Mouse (Mus musculus) megakaryocyte progenitor cell, adult 5-6 weeks (primary cell): ENCODE data around the gene Olfr1341. TPM values are rescaled to one million over a fixed set of nuclear protein-coding genes. Genes with fewer than 3 reads are reported as not detected.

Experiments
- ATAC-seq: replicated peaks from 2 replicates; pipeline ENCODE4 v1.8.0; 2016; ENCODE audit warnings: mild to moderate bottlenecking, moderate TSS enrichment, inconsistent platforms; ENCODE audit not compliant: poor library complexity
- total RNA-seq, 2 experiments: library from RNA; stranded (forward) in 1 of 2; stranded (reverse) in 1 of 2; fragments of 157-497, 149-512 nt in 1 of 2; fragments of 200-1000 nt in 1 of 2; gene quantifications; 2 replicates each; pipeline versions ENCODE4 v1.2.3 to v1.2.4; 2015 to 2017

The Olfr1341 gene
- total RNA-seq (2015) = not detected in 2 replicates
- not detected in 2 replicates for total RNA-seq (2017)

- no peak for ATAC-seq
Measured at GRCm38 (mm10) chr4:118703223-118703622, at the start of gene Olfr1341. TSS of gene Olfr1341 (plus strand) at chr4:118703523.

GRCm38 (mm10) chr4:118658652-118659051 lies 44.7 kb upstream of the Olfr1341 start, which contains the start of gene Olfr62:
TSS of gene Olfr62 (plus strand) at chr4:118658952.
- ATAC-seq = no peak

- ATAC-seq = no peak
Measured at GRCm38 (mm10) chr4:118687086-118687485, 16.2 kb upstream of the Olfr1341 start.

GRCm38 (mm10) chr4:118692412-118692973 lies 10.8 kb upstream of the Olfr1341 start, which contains the start of gene Olfr1342:
TSS of gene Olfr1342 (minus strand) at chr4:118692756.
- no peak for ATAC-seq

GRCm38 (mm10) chr4:118693812-118694211 lies 9.5 kb upstream of the Olfr1341 start:
- ATAC-seq = no peak

GRCm38 (mm10) chr4:118708086-118708485 lies 4.8 kb downstream of the Olfr1341 start:
- ATAC-seq = no peak

- no peak for ATAC-seq
Measured at GRCm38 (mm10) chr4:118711656-118712055, 8.3 kb downstream of the Olfr1341 start.

GRCm38 (mm10) chr4:118719838-118720237 lies 16.5 kb downstream of the Olfr1341 start, which contains the start of gene Olfr1340:
TSS of gene Olfr1340 (plus strand) at chr4:118720138.
- ATAC-seq = no peak

GRCm38 (mm10) chr4:118721742-118722483 lies 18.6 kb downstream of the Olfr1341 start:
- no peak for ATAC-seq

GRCm38 (mm10) chr4:118731875-118732274 lies 28.6 kb downstream of the Olfr1341 start, which contains the start of gene Olfr1339:
TSS of gene Olfr1339 (plus strand) at chr4:118732175.
- no peak for ATAC-seq

- no peak for ATAC-seq
Measured at GRCm38 (mm10) chr4:118739574-118739973, 36.3 kb downstream of the Olfr1341 start.

GRCm38 (mm10) chr4:118740988-118741698 lies 37.8 kb downstream of the Olfr1341 start:
- no peak for ATAC-seq

- no peak for ATAC-seq
Measured at GRCm38 (mm10) chr4:118741881-118742280, 38.6 kb downstream of the Olfr1341 start.

- no peak for ATAC-seq
Measured at GRCm38 (mm10) chr4:118758637-118759036, 55.3 kb downstream of the Olfr1341 start, which contains the start of gene Olfr1338. TSS of gene Olfr1338 (minus strand) at chr4:118758737.

Other genes with a start within 250 kb of the Olfr1341 start
- gene Mpl, start 246.0 kb upstream of the Olfr1341 start, total RNA-seq (2015) = 1.1 and 9.0 TPM in 2 replicates
- 0.12 and 0.95 TPM in 2 replicates for gene Mpl, start 246.0 kb upstream of the Olfr1341 start, total RNA-seq (2017)
- 4.3 and 4.4 TPM in 2 replicates for gene Tie1, start 213.5 kb upstream of the Olfr1341 start, total RNA-seq (2015)
- gene Tie1, start 213.5 kb upstream of the Olfr1341 start, total RNA-seq (2017) = 3.5 and 4.3 TPM in 2 replicates
- gene 2610528J11Rik, start 176.5 kb upstream of the Olfr1341 start, total RNA-seq (2015) = not detected in 2 replicates
- not detected in 2 replicates for gene 2610528J11Rik, start 176.5 kb upstream of the Olfr1341 start, total RNA-seq (2017)
- gene Tmem125, start 159.5 kb upstream of the Olfr1341 start, total RNA-seq (2015) = 0.25 and 0.71 TPM in 2 replicates
- gene Tmem125, start 159.5 kb upstream of the Olfr1341 start, total RNA-seq (2017) = 0.41 TPM in 1 of 2 replicates, not detected in the other
- gene Cfap57, start 82.7 kb upstream of the Olfr1341 start, total RNA-seq (2015) = 1.2 and 1.5 TPM in 2 replicates
- 3.5 and 4.3 TPM in 2 replicates for gene Cfap57, start 82.7 kb upstream of the Olfr1341 start, total RNA-seq (2017)
- 144 and 146 TPM in 2 replicates for gene Ebna1bp2, start 82.7 kb upstream of the Olfr1341 start, total RNA-seq (2015)
- gene Ebna1bp2, start 82.7 kb upstream of the Olfr1341 start, total RNA-seq (2017) = 133 and 168 TPM in 2 replicates
- gene Olfr62, start 44.6 kb upstream of the Olfr1341 start, total RNA-seq (2015) = not detected in 2 replicates
- not detected in 2 replicates for gene Olfr62, start 44.6 kb upstream of the Olfr1341 start, total RNA-seq (2017)
- not detected in 2 replicates for gene Olfr1342, start 10.8 kb upstream of the Olfr1341 start, total RNA-seq (2015)
- not detected in 2 replicates for gene Olfr1342, start 10.8 kb upstream of the Olfr1341 start, total RNA-seq (2017)
- not detected in 2 replicates for gene Olfr1340, start 16.6 kb downstream of the Olfr1341 start, total RNA-seq (2015)
- gene Olfr1340, start 16.6 kb downstream of the Olfr1341 start, total RNA-seq (2017) = not detected in 2 replicates
- not detected in 2 replicates for gene Olfr1339, start 28.7 kb downstream of the Olfr1341 start, total RNA-seq (2015)
- not detected in 2 replicates for gene Olfr1339, start 28.7 kb downstream of the Olfr1341 start, total RNA-seq (2017)
- gene Olfr1338, start 55.2 kb downstream of the Olfr1341 start, total RNA-seq (2015) = not detected in 2 replicates
- not detected in 2 replicates for gene Olfr1338, start 55.2 kb downstream of the Olfr1341 start, total RNA-seq (2017)
- gene Olfr1337, start 79.1 kb downstream of the Olfr1341 start, total RNA-seq (2015) = not detected in 2 replicates
- gene Olfr1337, start 79.1 kb downstream of the Olfr1341 start, total RNA-seq (2017) = not detected in 2 replicates
- gene Olfr1335, start 106.4 kb downstream of the Olfr1341 start, total RNA-seq (2015) = not detected in 2 replicates
- gene Olfr1335, start 106.4 kb downstream of the Olfr1341 start, total RNA-seq (2017) = not detected in 2 replicates
- gene Olfr1333, start 132.8 kb downstream of the Olfr1341 start, total RNA-seq (2015) = not detected in 2 replicates
- gene Olfr1333, start 132.8 kb downstream of the Olfr1341 start, total RNA-seq (2017) = not detected in 2 replicates
- gene Olfr1331, start 161.1 kb downstream of the Olfr1341 start, total RNA-seq (2015) = not detected in 2 replicates
- gene Olfr1331, start 161.1 kb downstream of the Olfr1341 start, total RNA-seq (2017) = not detected in 2 replicates
- gene Olfr1330, start 185.1 kb downstream of the Olfr1341 start, total RNA-seq (2015) = not detected in 2 replicates
- not detected in 2 replicates for gene Olfr1330, start 185.1 kb downstream of the Olfr1341 start, total RNA-seq (2017)
- gene Olfr1329, start 213.9 kb downstream of the Olfr1341 start, total RNA-seq (2015) = not detected in 2 replicates
- gene Olfr1329, start 213.9 kb downstream of the Olfr1341 start, total RNA-seq (2017) = not detected in 2 replicates
- 0.02 TPM in 1 of 2 replicates, not detected in the other for gene Olfr1328, start 235.1 kb downstream of the Olfr1341 start, total RNA-seq (2015)
- not detected in 2 replicates for gene Olfr1328, start 235.1 kb downstream of the Olfr1341 start, total RNA-seq (2017)